Mouse (Mus musculus) CH12.LX (cell line): ENCODE results near the gene Ep300. TPM values are rescaled to one million over a fixed set of nuclear protein-coding genes. Genes with fewer than 3 reads are reported as not detected.
A peak's percentile ranks its signal among the peaks of the same experiment; 100 is the strongest.

Source experiments
- DNase-seq: peaks from one replicate; pipeline ENCODE4 v3.0.0-alpha.2; 2013; ENCODE audit errors: extremely low read depth
- H3K27ac ChIP-seq: 2 replicates; pipeline ENCODE4 v1.5.1; 2012; ENCODE audit warnings: low read depth, mild to moderate bottlenecking, control low read depth, moderate library complexity; ENCODE audit not compliant: insufficient read depth
- H3K27me3 ChIP-seq: replicated peaks from 2 replicates; pipeline ENCODE3; 2012; ENCODE audit warnings: inconsistent platforms
- H3K36me3 ChIP-seq, 2 experiments: replicated peaks in 1 of 2; 2 replicates each; pipeline versions ENCODE3 to v1.6.1; 2012; ENCODE audit warnings: inconsistent platforms in 1 of 2, low read length in 1 of 2, mild to moderate bottlenecking in 1 of 2, mixed read lengths in 1 of 2, moderate library complexity in 1 of 2; ENCODE audit not compliant: control insufficient read depth in 1 of 2, insufficient read depth in 1 of 2
- H3K4me1 ChIP-seq, 2 experiments: 2 replicates each; pipeline ENCODE4 v1.6.1; 2012; ENCODE audit warnings: inconsistent platforms in 1 of 2, moderate library complexity in 1 of 2; ENCODE audit not compliant: insufficient read depth in 2 of 2, control insufficient read depth in 1 of 2
- H3K4me2 ChIP-seq: 2 replicates; pipeline ENCODE4 v1.6.1; 2012; ENCODE audit warnings: low read depth, mild to moderate bottlenecking, control low read depth; ENCODE audit not compliant: poor library complexity, insufficient read depth, severe bottlenecking
- H3K4me3 ChIP-seq, 3 experiments: fragments of 150-350 bp in 1 of 3; sonication (generic) in 1 of 3; replicated peaks in 1 of 3; 2 replicates each; pipeline versions ENCODE3 to v1.5.1; 2011 to 2012; ENCODE audit warnings: low read depth in 2 of 3, low read length in 2 of 3, mild to moderate bottlenecking in 2 of 3, moderate library complexity in 2 of 3, control low read depth in 1 of 3, improper control_type of control experiment in 1 of 3, inconsistent platforms in 1 of 3, mixed read lengths in 1 of 3; ENCODE audit not compliant: poor library complexity in 1 of 3
- H3K79me2 ChIP-seq: replicated peaks from 2 replicates; pipeline ENCODE4 v1.6.1; 2012; ENCODE audit warnings: mild to moderate bottlenecking, moderate library complexity; ENCODE audit not compliant: control insufficient read depth, poor library complexity, insufficient read depth, severe bottlenecking; ENCODE audit errors: extremely low read depth
- H3K9ac ChIP-seq: 2 replicates; pipeline ENCODE4 v1.6.1; 2012; ENCODE audit warnings: low read depth, mild to moderate bottlenecking, control low read depth, moderate library complexity; ENCODE audit not compliant: insufficient read depth
- H3K9me3 ChIP-seq: replicated peaks from 2 replicates; pipeline ENCODE3; 2012; ENCODE audit warnings: low read length, inconsistent platforms, mixed read lengths
- BHLHE40 ChIP-seq: IDR thresholded peaks from 2 replicates; pipeline ENCODE4 v1.6.1; 2011; ENCODE audit warnings: mild to moderate bottlenecking, low read depth, low read length, improper control_type of control experiment
- CHD1 ChIP-seq: IDR thresholded peaks from 2 replicates; pipeline ENCODE4 v1.6.1; 2012; ENCODE audit warnings: low read depth, low read length, improper control_type of control experiment, inconsistent platforms
- CHD2 ChIP-seq: IDR thresholded peaks from 2 replicates; pipeline ENCODE4 v1.6.1; 2011; ENCODE audit warnings: low read length, improper control_type of control experiment
- CTCF ChIP-seq, 2 experiments: IDR thresholded peaks in 1 of 2; conservative IDR thresholded peaks in 1 of 2; 2 replicates each; pipeline ENCODE4 v1.5.1; 2011 to 2012; ENCODE audit warnings: low read depth in 2 of 2, low read length in 2 of 2, improper control_type of control experiment in 1 of 2, inconsistent platforms in 1 of 2, mild to moderate bottlenecking in 1 of 2, moderate library complexity in 1 of 2
- E2F4 ChIP-seq: IDR thresholded peaks from 2 replicates; pipeline ENCODE4 v1.6.1; 2011; ENCODE audit warnings: low read depth, low read length, improper control_type of control experiment; ENCODE audit not compliant: insufficient replicate concordance
- EP300 ChIP-seq: IDR thresholded peaks from 2 replicates; pipeline ENCODE4 v1.6.1; 2011; ENCODE audit warnings: low read length, improper control_type of control experiment
- ETS1 ChIP-seq: conservative IDR thresholded peaks from 2 replicates; pipeline ENCODE4 v1.6.1; 2012; ENCODE audit warnings: low read depth, mild to moderate bottlenecking, inconsistent platforms, low read length, improper control_type of control experiment, moderate library complexity
- GABPA ChIP-seq: IDR thresholded peaks from 2 replicates; pipeline ENCODE4 v1.6.1; 2012; ENCODE audit warnings: low read depth, low read length, improper control_type of control experiment, inconsistent platforms; ENCODE audit not compliant: insufficient replicate concordance
- IRF4 ChIP-seq: IDR thresholded peaks from 2 replicates; pipeline ENCODE4 v1.6.1; 2014; ENCODE audit warnings: low read depth, mild to moderate bottlenecking, inconsistent platforms, low read length, improper control_type of control experiment
- JUN ChIP-seq: IDR thresholded peaks from 2 replicates; pipeline ENCODE4 v1.6.1; 2011; ENCODE audit warnings: low read depth, mild to moderate bottlenecking, low read length, improper control_type of control experiment, moderate library complexity; ENCODE audit not compliant: insufficient read depth
- JUND ChIP-seq: conservative IDR thresholded peaks from 2 replicates; pipeline ENCODE4 v1.6.1; 2011; ENCODE audit warnings: low read depth, low read length, improper control_type of control experiment
- KAT2A ChIP-seq: IDR thresholded peaks from 2 replicates; pipeline ENCODE4 v1.6.1; 2012; ENCODE audit warnings: low read length, improper control_type of control experiment, inconsistent platforms; ENCODE audit not compliant: insufficient replicate concordance
- MAFK ChIP-seq: IDR thresholded peaks from 2 replicates; pipeline ENCODE4 v1.6.1; 2011; ENCODE audit warnings: low read length, improper control_type of control experiment; ENCODE audit not compliant: insufficient replicate concordance
- MAX ChIP-seq: IDR thresholded peaks from 2 replicates; pipeline ENCODE4 v1.6.1; 2011; ENCODE audit warnings: low read length, improper control_type of control experiment
- MAZ ChIP-seq: IDR thresholded peaks from 2 replicates; pipeline ENCODE4 v1.6.1; 2012; ENCODE audit warnings: low read depth, mild to moderate bottlenecking, inconsistent platforms, low read length, improper control_type of control experiment, moderate library complexity
- MXI1 ChIP-seq: IDR thresholded peaks from 2 replicates; pipeline ENCODE4 v1.6.1; 2011; ENCODE audit warnings: mild to moderate bottlenecking, low read depth, low read length, improper control_type of control experiment
- MYC ChIP-seq: IDR thresholded peaks from 2 replicates; pipeline ENCODE4 v1.6.1; 2011; ENCODE audit warnings: low read depth, mild to moderate bottlenecking, improper control_type of control experiment, low read length
- PAX5 ChIP-seq: IDR thresholded peaks from 2 replicates; pipeline ENCODE4 v1.6.1; 2012; ENCODE audit warnings: low read length, inconsistent platforms, mixed read lengths
- POLR2A ChIP-seq: IDR thresholded peaks from 2 replicates; pipeline ENCODE4 v1.6.1; 2011; ENCODE audit warnings: low read depth, mild to moderate bottlenecking, improper control_type of control experiment, low read length
- RAD21 ChIP-seq: IDR thresholded peaks from 2 replicates; pipeline ENCODE4 v1.6.1; 2011; ENCODE audit warnings: low read depth, mild to moderate bottlenecking, low read length, improper control_type of control experiment, moderate library complexity
- TBP ChIP-seq: conservative IDR thresholded peaks from 2 replicates; pipeline ENCODE4 v1.6.1; 2011; ENCODE audit warnings: low read depth, low read length, improper control_type of control experiment
- USF1 ChIP-seq: IDR thresholded peaks from 2 replicates; pipeline ENCODE4 v1.6.1; 2014; ENCODE audit warnings: low read depth, mild to moderate bottlenecking, inconsistent platforms, low read length, improper control_type of control experiment
- USF2 ChIP-seq: conservative IDR thresholded peaks from 2 replicates; pipeline ENCODE4 v1.6.1; 2011; ENCODE audit warnings: low read depth, low read length, improper control_type of control experiment
- ZC3H11A ChIP-seq: IDR thresholded peaks from 2 replicates; pipeline ENCODE4 v1.6.1; 2012; ENCODE audit warnings: low read depth, mild to moderate bottlenecking, inconsistent platforms, low read length, improper control_type of control experiment
- ZMIZ1 ChIP-seq: IDR thresholded peaks from 2 replicates; pipeline ENCODE4 v1.6.1; 2012; ENCODE audit warnings: low read depth, mild to moderate bottlenecking, inconsistent platforms, low read length, improper control_type of control experiment
- ZNF384 ChIP-seq: IDR thresholded peaks from 2 replicates; pipeline ENCODE4 v1.6.1; 2012; ENCODE audit warnings: low read depth, low read length, improper control_type of control experiment, inconsistent platforms
- dilution Hi-C: fragments of 300-500 bp; cut with MboI; formaldehyde crosslinking; loops from 2 replicates; pipeline ENCODE4 v1.14.3; 2020; ENCODE audit warnings: low sequenced_read_pairs; ENCODE audit not compliant: extremely low pct_unique_long_range_greater_than_20kb, extremely low pct_ligation_motif_present
- in situ Hi-C: fragments of 300-500 bp; cut with MboI; formaldehyde crosslinking; loops from 3 replicates; pipeline ENCODE4 v1.14.3; 2019; ENCODE audit warnings: low sequenced_read_pairs, low pct_ligation_motif_present, low pct_unique_long_range_greater_than_20kb, mixed read lengths
- polyA plus RNA-seq: library from polyadenylated mRNA; unstranded; fragments of >175 nt; gene quantifications from 2 replicates; pipeline ENCODE4 v1.2.1, GENCODE M21; 2012; ENCODE audit warnings: low read depth; ENCODE audit not compliant: insufficient read length
- total RNA-seq, 2 experiments: library from RNA; depleted of rRNA; stranded (reverse); fragments of 300-350 nt in 1 of 2; fragments of >200 nt in 1 of 2; gene quantifications; 2 replicates each; pipeline ENCODE4 v1.2.3; 2012 to 2014

Ep300 gene
- total and polyA plus RNA-seq, 3 experiments: 5.9 to 33.2 (median 17.4) TPM

- Histone ChIP-seq H3K4me2 (no peak overlapping the region), H3K9me3 (peaks cover 7% of the 10 kb centered on the region), H3K79me2 (no peaks in the 10 kb centered on the region), H3K27ac (no peak overlapping the region), H3K9ac (no peak overlapping the region), H3K27me3 (peaks cover 4% of the 10 kb centered on the region), H3K4me3 (no peak overlapping the region), H3K4me1 (peaks cover 8 to 9% of the 10 kb centered on the region in 2 experiments), H3K36me3 (peaks cover 0 to 3% of the 10 kb centered on the region in 2 experiments)
- dilution Hi-C loops: no loop called here
- TF ChIP-seq POLR2A: no peak
- TF ChIP-seq ZMIZ1: no peak
- no peak for TF ChIP-seq USF2
- TF ChIP-seq JUND: no peak
- TF ChIP-seq BHLHE40: no peak
- no peak for TF ChIP-seq MYC
- TF ChIP-seq USF1: no peak
- TF ChIP-seq ETS1: no peak
- TF ChIP-seq CHD2: no peak
- TF ChIP-seq MXI1: no peak
- no peak for TF ChIP-seq TBP
- no peak for TF ChIP-seq ZC3H11A
- TF ChIP-seq E2F4: no peak
- no peak for TF ChIP-seq RAD21
- TF ChIP-seq KAT2A: no peak
- no peak for TF ChIP-seq MAFK
- TF ChIP-seq IRF4: no peak
- TF ChIP-seq PAX5: no peak
- in situ Hi-C loops: no loop called here
- DNase-seq: no peak
Observed at GRCm38 (mm10) chr15:81694891-81695290, 109.7 kb downstream of the Ep300 start.

GRCm38 (mm10) chr15:81697175-81697574 is 112.0 kb downstream of the Ep300 start, which contains the start of gene Chadl:
Gene Chadl, minus strand, starts transcription at chr15:81697287.
- peaks cover 0 to 3% of the 10 kb centered on the region in 2 experiments for H3K36me3 ChIP-seq
- dilution Hi-C loops (no loop called here), in situ Hi-C loops (no loop called here)
- H3K27me3 ChIP-seq: peaks cover 4% of the 10 kb centered on the region
- peaks cover 8 to 9% of the 10 kb centered on the region in 2 experiments for H3K4me1 ChIP-seq
- no peak within 1 kb of the TSS for H3K4me3 ChIP-seq
- TF ChIP-seq CTCF (conservative IDR thresholded peaks at IDR 0.05 in 1 of 2, IDR thresholded peaks at IDR 0.05 in 1 of 2; ENCODE audit: low read depth in 2 of 2, low read length in 2 of 2) (no peak), MXI1 (no peak), MYC (no peak), CHD2 (no peak), MAX (no peak), ZNF384 (no peak), POLR2A (no peak), BHLHE40 (no peak), CHD1 (no peak), RAD21 (no peak), GABPA (no peak), MAZ (no peak), USF1 (no peak), JUN (no peak), EP300 (no peak), PAX5 (no peak), IRF4 (no peak), ETS1 (no peak)
- peak within 1 kb of the TSS; percentile 9; the same call in 1 of the 2 replicates for H3K4me2 ChIP-seq
- peaks cover 7% of the 10 kb centered on the region for H3K9me3 ChIP-seq
- H3K79me2 ChIP-seq: no peaks in the 10 kb centered on the region
- no peak for DNase-seq
- no peak within 1 kb of the TSS for H3K27ac ChIP-seq
- no peak within 1 kb of the TSS for H3K9ac ChIP-seq
